Comparison of ENCODE assay signal across 7 mouse cellular contexts in the genomic region with DNA sequence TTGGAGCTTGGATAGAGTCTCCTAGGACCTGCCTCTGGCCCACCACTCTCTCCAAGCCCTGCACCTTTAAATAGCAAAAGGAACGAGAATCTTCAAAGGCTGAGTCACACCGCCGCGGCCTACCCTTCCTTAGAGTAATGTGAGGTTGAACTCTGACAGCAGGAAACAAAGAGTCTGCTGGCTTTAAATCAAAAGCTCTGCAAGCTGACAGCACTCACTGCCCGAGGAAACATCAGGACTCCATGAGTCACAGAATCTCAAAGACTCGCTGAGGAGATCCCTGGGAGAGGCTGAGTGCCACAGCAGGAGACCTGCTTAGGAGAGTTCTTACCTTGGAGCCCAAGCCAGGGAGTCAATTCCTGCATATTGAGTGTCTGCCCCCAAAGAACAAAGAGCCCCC. TPM values are rescaled to one million over a fixed set of nuclear protein-coding genes. Genes with fewer than 3 reads are reported as not detected.
DNase-seq lines count a peak whose midpoint lies in the region; ATAC-seq and TF ChIP-seq lines count a peak whose summit lies in the region.

No protein-coding gene starts in this region.

- DNase-seq in CD8-positive naive resting alpha-beta T cell, adult 2 months (ENCODE audit: low read depth in 2 of 2, low spot score in 2 of 2), result peak; percentile 58 to 63
- DNase-seq in forebrain, postnatal 0 days, result no peak
- DNase-seq in thymus, postnatal 4 days, result peak; percentile 74
- no peak for DNase-seq in cerebellum, postnatal 10 days

- no peak for TF ChIP-seq CTCF in forebrain, postnatal 0 days (IDR thresholded peaks at IDR 0.05; ENCODE audit: low read depth)

- no peak overlapping the region for H3K9ac ChIP-seq in forebrain, postnatal 0 days
- H3K9ac ChIP-seq in kidney, embryonic 15.5 days, result no peak overlapping the region

- no peak overlapping the region for H3K4me3 ChIP-seq in forebrain, postnatal 0 days (ENCODE audit: low read depth, low read length)
- H3K4me3 ChIP-seq in kidney, embryonic 15.5 days (replicated peaks), result no peak overlapping the region

- H3K4me1 ChIP-seq in forebrain, postnatal 0 days (ENCODE audit: insufficient read depth), result peaks cover 17% of the 10 kb centered on the region
- H3K4me1 ChIP-seq in kidney, embryonic 15.5 days, result peaks cover 49% of the 10 kb centered on the region

- H3K9me3 ChIP-seq in forebrain, postnatal 0 days (ENCODE audit: low read length), result no peaks in the 10 kb centered on the region
- no peaks in the 10 kb centered on the region for H3K9me3 ChIP-seq in kidney, embryonic 15.5 days (replicated peaks)

- ATAC-seq in activated CD4-positive, CD25-positive, alpha-beta regulatory T cell, adult 4 months, result peak; percentile 21
- no peak for ATAC-seq in forebrain, postnatal 0 days
- no peak for ATAC-seq in kidney, embryonic 15.5 days (replicated peaks; ENCODE audit: low FRiP score)
- ATAC-seq in megakaryocyte progenitor cell, adult 5-6 weeks (replicated peaks; ENCODE audit: poor library complexity), result peak; percentile 14; the same call in 1 of the 2 replicates

- no peak overlapping the region for H3K4me2 ChIP-seq in forebrain, postnatal 0 days (ENCODE audit: low read depth)
- H3K4me2 ChIP-seq in kidney, embryonic 15.5 days, result peak overlapping the region; percentile 17; the same call in 1 of the 2 replicates

- WGBS in forebrain, postnatal 0 days, result 8% methylated on average over 6 of the region's 6 CpGs
- WGBS in kidney, embryonic 15.5 days, result 3% methylated on average over 6 of the region's 6 CpGs

- H3K36me3 ChIP-seq in forebrain, postnatal 0 days (ENCODE audit: insufficient read depth), result no peaks in the 10 kb centered on the region
- no peaks in the 10 kb centered on the region for H3K36me3 ChIP-seq in kidney, embryonic 15.5 days

- H3K27ac ChIP-seq in forebrain, postnatal 0 days (ENCODE audit: low read depth, low read length), result peak overlapping the region; percentile 11; the same call in 1 of the 2 replicates
- peak overlapping the region; percentile 78 for H3K27ac ChIP-seq in kidney, embryonic 15.5 days

- H3K27me3 ChIP-seq in forebrain, postnatal 0 days (ENCODE audit: insufficient read depth, low read length), result no peaks in the 10 kb centered on the region
- no peaks in the 10 kb centered on the region for H3K27me3 ChIP-seq in kidney, embryonic 15.5 days

RNA-seq across cellular contexts. Expression of a gene that starts 12.7 kb away (rescaled TPM):
- polyA plus RNA-seq in activated CD4-positive, CD25-positive, alpha-beta regulatory T cell, adult 4 months (2017; shearing (Covaris generic)), result 10 to 100 TPM; 37.3 to 47.1 TPM
- 540 and 696 TPM in 2 replicates for total RNA-seq in forebrain, postnatal 0 days (2014; rRNA removed)
- polyA plus RNA-seq in forebrain, postnatal 0 days (2015; fragmentation: Nextera tagmentation; extraction: Ambion mirVana), result 162 and 210 TPM in 2 replicates
- 185 and 195 TPM in 2 replicates for polyA plus RNA-seq in kidney, embryonic 15.5 days (2015; fragmentation: Nextera tagmentation; extraction: Ambion mirVana)
- 95.4 and 101 TPM in 2 replicates for total RNA-seq in megakaryocyte progenitor cell, adult 5-6 weeks (2015)
- total RNA-seq in megakaryocyte progenitor cell, adult 5-6 weeks (2017), result 88.5 and 107 TPM in 2 replicates

RNA-seq across cellular contexts. Expression of a gene that starts 52.1 kb away (rescaled TPM):
- polyA plus RNA-seq in activated CD4-positive, CD25-positive, alpha-beta regulatory T cell, adult 4 months (2017; shearing (Covaris generic)), result under 1 TPM; 0.60 to 0.69 TPM
- 0.23 and 0.43 TPM in 2 replicates for total RNA-seq in forebrain, postnatal 0 days (2014; rRNA removed)
- polyA plus RNA-seq in forebrain, postnatal 0 days (2015; fragmentation: Nextera tagmentation; extraction: Ambion mirVana), result 0.11 and 0.25 TPM in 2 replicates
- polyA plus RNA-seq in kidney, embryonic 15.5 days (2015; fragmentation: Nextera tagmentation; extraction: Ambion mirVana), result 0.09 and 0.10 TPM in 2 replicates
- 0.35 TPM in 1 of 2 replicates, not detected in the other for total RNA-seq in megakaryocyte progenitor cell, adult 5-6 weeks (2015)
- total RNA-seq in megakaryocyte progenitor cell, adult 5-6 weeks (2017), result not detected in 2 replicates

Comparison
In these comparisons a context has a peak if more than half of its experiments do, and no peak if none do; other contexts are left out.
1. DNase-seq: peak in CD8-positive naive resting alpha-beta T cell, adult 2 months (2 of 2) and thymus, postnatal 4 days (single experiment); none in forebrain, postnatal 0 days (single experiment) and cerebellum, postnatal 10 days (0 of 2).
2. ATAC-seq: peak in activated CD4-positive, CD25-positive, alpha-beta regulatory T cell, adult 4 months (single experiment) and megakaryocyte progenitor cell, adult 5-6 weeks (single experiment); none in forebrain, postnatal 0 days (single experiment) and kidney, embryonic 15.5 days (single experiment).